Mouse (Mus musculus): ENCODE data around the gene Crxos. TPM values are rescaled to one million over a fixed set of nuclear protein-coding genes. Genes with fewer than 3 reads are reported as not detected.
"Not testable (repeated sequence)": the region's sequence is repeated elsewhere in the genome, so short reads cannot be mapped to it uniquely, and the experiment has no call there.

Gene Crxos
- polyA plus RNA-seq, 1 experiment from 2014 or later, result not detected

- Histone ChIP-seq H3K9ac (ENCODE audit: low read depth, low read length) (no peak overlapping the region), H3K4me2 (replicated peaks; ENCODE audit: low read depth, low read length) (no peak overlapping the region), H3K9me3 (ENCODE audit: control insufficient read depth, low read length) (no peaks in the 10 kb centered on the region), H3K27me3 (ENCODE audit: control insufficient read depth, insufficient read depth, low read length) (no peaks in the 10 kb centered on the region), H3K4me1 (ENCODE audit: control insufficient read depth, insufficient read depth, low read length) (no peaks in the 10 kb centered on the region), H3K36me3 (ENCODE audit: control insufficient read depth, insufficient read depth, low read length) (no peaks in the 10 kb centered on the region), H3K27ac (ENCODE audit: low read depth, low read length) (no peak overlapping the region), H3K4me3 (ENCODE audit: low read length) (no peak overlapping the region)
- WGBS, result 83% methylated on average over 9 of the region's 9 CpGs
- ATAC-seq (ENCODE audit: low FRiP score, low TSS enrichment), result no peak
Measured at GRCm38 (mm10) chr7:15901366-15902048, 19.1 kb downstream of the Crxos start.

GRCm38 (mm10) chr7:15905861-15906260, 23.4 kb downstream of the Crxos start:
- no peaks in the 10 kb centered on the region for H3K4me1 ChIP-seq (ENCODE audit: control insufficient read depth, insufficient read depth, low read length)
- 86% methylated on average over 7 of the region's 7 CpGs for WGBS
- H3K27me3 ChIP-seq (ENCODE audit: control insufficient read depth, insufficient read depth, low read length), result no peaks in the 10 kb centered on the region

GRCm38 (mm10) chr7:15906602-15907001, 24.2 kb downstream of the Crxos start:
- Histone ChIP-seq H3K9me3 (ENCODE audit: control insufficient read depth, low read length) (no peaks in the 10 kb centered on the region), H3K4me3 (ENCODE audit: low read length) (no peak overlapping the region), H3K36me3 (ENCODE audit: control insufficient read depth, insufficient read depth, low read length) (no peaks in the 10 kb centered on the region), H3K4me2 (replicated peaks; ENCODE audit: low read depth, low read length) (no peak overlapping the region), H3K4me1 (ENCODE audit: control insufficient read depth, insufficient read depth, low read length) (no peaks in the 10 kb centered on the region), H3K9ac (ENCODE audit: low read depth, low read length) (no peak overlapping the region), H3K27me3 (ENCODE audit: control insufficient read depth, insufficient read depth, low read length) (no peaks in the 10 kb centered on the region), H3K27ac (ENCODE audit: low read depth, low read length) (no peak overlapping the region)
- 76% methylated on average over 1 of the region's 1 CpGs for WGBS
- ATAC-seq (ENCODE audit: low FRiP score, low TSS enrichment), result no peak

More at GRCm38 (mm10) chr7:15905861-15906260, 23.4 kb downstream of the Crxos start:
- Histone ChIP-seq H3K9me3 (ENCODE audit: control insufficient read depth, low read length) (no peaks in the 10 kb centered on the region), H3K4me2 (replicated peaks; ENCODE audit: low read depth, low read length) (no peak overlapping the region), H3K9ac (ENCODE audit: low read depth, low read length) (no peak overlapping the region), H3K4me3 (ENCODE audit: low read length) (no peak overlapping the region), H3K36me3 (ENCODE audit: control insufficient read depth, insufficient read depth, low read length) (no peaks in the 10 kb centered on the region), H3K27ac (ENCODE audit: low read depth, low read length) (no peak overlapping the region)
- no peak for ATAC-seq (ENCODE audit: low FRiP score, low TSS enrichment)

GRCm38 (mm10) chr7:15907971-15908590, 25.7 kb downstream of the Crxos start:
- H3K4me2 ChIP-seq (replicated peaks; ENCODE audit: low read depth, low read length), result no peak overlapping the region
- no peak overlapping the region for H3K4me3 ChIP-seq (ENCODE audit: low read length)
- no peak for ATAC-seq (ENCODE audit: low FRiP score, low TSS enrichment)
- H3K9ac ChIP-seq (ENCODE audit: low read depth, low read length), result no peak overlapping the region
- H3K9me3 ChIP-seq (ENCODE audit: control insufficient read depth, low read length), result no peaks in the 10 kb centered on the region
- no peaks in the 10 kb centered on the region for H3K4me1 ChIP-seq (ENCODE audit: control insufficient read depth, insufficient read depth, low read length)
- no peaks in the 10 kb centered on the region for H3K36me3 ChIP-seq (ENCODE audit: control insufficient read depth, insufficient read depth, low read length)
- no peaks in the 10 kb centered on the region for H3K27me3 ChIP-seq (ENCODE audit: control insufficient read depth, insufficient read depth, low read length)
- WGBS, result 76% methylated on average over 8 of the region's 8 CpGs
- H3K27ac ChIP-seq (ENCODE audit: low read depth, low read length), result no peak overlapping the region

GRCm38 (mm10) chr7:15910521-15910920, 28.1 kb downstream of the Crxos start:
- H3K4me1 ChIP-seq (ENCODE audit: control insufficient read depth, insufficient read depth, low read length), result no peaks in the 10 kb centered on the region
- no peak overlapping the region for H3K9ac ChIP-seq (ENCODE audit: low read depth, low read length)
- 74% methylated on average over 5 of the region's 5 CpGs for WGBS
- ATAC-seq (ENCODE audit: low FRiP score, low TSS enrichment), result no peak
- H3K27ac ChIP-seq (ENCODE audit: low read depth, low read length), result no peak overlapping the region
- no peaks in the 10 kb centered on the region for H3K36me3 ChIP-seq (ENCODE audit: control insufficient read depth, insufficient read depth, low read length)
- H3K27me3 ChIP-seq (ENCODE audit: control insufficient read depth, insufficient read depth, low read length), result no peaks in the 10 kb centered on the region
- no peak overlapping the region for H3K4me3 ChIP-seq (ENCODE audit: low read length)
- no peaks in the 10 kb centered on the region for H3K9me3 ChIP-seq (ENCODE audit: control insufficient read depth, low read length)
- no peak overlapping the region for H3K4me2 ChIP-seq (replicated peaks; ENCODE audit: low read depth, low read length)

- Histone ChIP-seq H3K4me3 (ENCODE audit: low read length) (no peak overlapping the region), H3K36me3 (ENCODE audit: control insufficient read depth, insufficient read depth, low read length) (peaks cover 5% of the 10 kb centered on the region; the same call in 1 of the 2 replicates), H3K4me2 (replicated peaks; ENCODE audit: low read depth, low read length) (no peak overlapping the region), H3K4me1 (ENCODE audit: control insufficient read depth, insufficient read depth, low read length) (no peaks in the 10 kb centered on the region), H3K27me3 (ENCODE audit: control insufficient read depth, insufficient read depth, low read length) (no peaks in the 10 kb centered on the region), H3K9ac (ENCODE audit: low read depth, low read length) (no peak overlapping the region), H3K9me3 (ENCODE audit: control insufficient read depth, low read length) (no peaks in the 10 kb centered on the region), H3K27ac (ENCODE audit: low read depth, low read length) (no peak overlapping the region)
- WGBS, result 1% methylated on average over 4 of the region's 4 CpGs
- ATAC-seq (ENCODE audit: low FRiP score, low TSS enrichment), result peak; percentile 73
Measured at GRCm38 (mm10) chr7:15912183-15912582, 29.8 kb downstream of the Crxos start.

- no peaks in the 10 kb centered on the region for H3K4me1 ChIP-seq (ENCODE audit: control insufficient read depth, insufficient read depth, low read length)
- H3K27ac ChIP-seq (ENCODE audit: low read depth, low read length), result no peak overlapping the region
- WGBS, result 37% methylated on average over 2 of the region's 2 CpGs
- no peak for ATAC-seq (ENCODE audit: low FRiP score, low TSS enrichment)
- no peaks in the 10 kb centered on the region for H3K9me3 ChIP-seq (ENCODE audit: control insufficient read depth, low read length)
- H3K9ac ChIP-seq (ENCODE audit: low read depth, low read length), result no peak overlapping the region
- peaks cover 18% of the 10 kb centered on the region; the same call in 1 of the 2 replicates for H3K36me3 ChIP-seq (ENCODE audit: control insufficient read depth, insufficient read depth, low read length)
- no peak overlapping the region for H3K4me2 ChIP-seq (replicated peaks; ENCODE audit: low read depth, low read length)
- H3K27me3 ChIP-seq (ENCODE audit: control insufficient read depth, insufficient read depth, low read length), result no peaks in the 10 kb centered on the region
- H3K4me3 ChIP-seq (ENCODE audit: low read length), result no peak overlapping the region
Measured at GRCm38 (mm10) chr7:15914252-15914651, 31.8 kb downstream of the Crxos start.

- H3K4me2 ChIP-seq (replicated peaks; ENCODE audit: low read depth, low read length), result no peak overlapping the region
- no peak overlapping the region for H3K4me3 ChIP-seq (ENCODE audit: low read length)
- H3K36me3 ChIP-seq (ENCODE audit: control insufficient read depth, insufficient read depth, low read length), result peaks cover 23% of the 10 kb centered on the region; the same call in 1 of the 2 replicates
- no peak overlapping the region for H3K27ac ChIP-seq (ENCODE audit: low read depth, low read length)
- no peak overlapping the region for H3K9ac ChIP-seq (ENCODE audit: low read depth, low read length)
- H3K9me3 ChIP-seq (ENCODE audit: control insufficient read depth, low read length), result no peaks in the 10 kb centered on the region
- no peak for ATAC-seq (ENCODE audit: low FRiP score, low TSS enrichment)
- WGBS, result 71% methylated on average over 2 of the region's 2 CpGs
- no peaks in the 10 kb centered on the region for H3K27me3 ChIP-seq (ENCODE audit: control insufficient read depth, insufficient read depth, low read length)
- H3K4me1 ChIP-seq (ENCODE audit: control insufficient read depth, insufficient read depth, low read length), result no peaks in the 10 kb centered on the region
Measured at GRCm38 (mm10) chr7:15914751-15915150, 32.3 kb downstream of the Crxos start.

GRCm38 (mm10) chr7:15915695-15916094, 33.3 kb downstream of the Crxos start:
- 90% methylated on average over 4 of the region's 4 CpGs for WGBS
- not testable (repeated sequence) for ATAC-seq (ENCODE audit: low FRiP score, low TSS enrichment); H3K27me3 ChIP-seq (ENCODE audit: control insufficient read depth, insufficient read depth, low read length)

More at GRCm38 (mm10) chr7:15915695-15916094, 33.3 kb downstream of the Crxos start:
- H3K27ac ChIP-seq (ENCODE audit: low read depth, low read length); H3K4me3 ChIP-seq (ENCODE audit: low read length); H3K9ac ChIP-seq (ENCODE audit: low read depth, low read length); H3K4me2 ChIP-seq (replicated peaks; ENCODE audit: low read depth, low read length); H3K4me1 ChIP-seq (ENCODE audit: control insufficient read depth, insufficient read depth, low read length); H3K9me3 ChIP-seq (ENCODE audit: control insufficient read depth, low read length): not testable (repeated sequence)
- peaks cover 30% of the 10 kb centered on the region; the same call in 1 of the 2 replicates for H3K36me3 ChIP-seq (ENCODE audit: control insufficient read depth, insufficient read depth, low read length)
